Mouse (Mus musculus): ENCODE measurements at regions not wholly inside any gene's neighbourhood (a gene's known extent, or its start where the extent isn't known, plus 50 kb on each side); places are given as distances from the start of the nearest gene placed in this dataset.
A peak's percentile ranks its signal among the peaks of the same experiment; 100 is the strongest.
"Not testable (repeated sequence)": the region's sequence is repeated elsewhere in the genome, so short reads cannot be mapped to it uniquely, and the experiment has no call there.

DNA sequence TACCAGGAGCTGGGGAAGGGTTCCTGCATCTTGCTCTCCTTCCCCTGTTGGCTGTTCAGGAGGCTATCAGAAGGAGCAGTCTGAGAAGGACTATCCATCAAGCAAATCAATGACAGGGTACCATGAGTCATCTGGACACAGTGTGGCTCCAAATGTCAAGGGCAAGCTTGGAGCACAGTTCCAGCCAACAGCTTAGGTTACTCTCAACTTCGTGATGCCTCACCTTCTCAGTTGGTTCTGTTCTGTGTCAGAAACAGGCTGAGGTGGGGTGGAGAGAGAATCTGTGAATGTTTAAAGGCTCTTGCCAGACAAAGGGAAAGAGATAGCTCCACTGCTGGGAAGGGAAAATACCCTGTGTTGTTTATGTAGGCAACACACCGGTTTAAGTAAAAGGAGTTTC is 141.9 kb downstream of the Ube2e3 start:
- Histone ChIP-seq H3K4me2 (replicated peaks) (no peak overlapping the region), H3K36me3 (replicated peaks; ENCODE audit: control insufficient read depth, insufficient read depth) (no peaks in the 10 kb centered on the region), H3K27ac (no peak overlapping the region), H3K4me1 (replicated peaks; ENCODE audit: control insufficient read depth, insufficient read depth, low read length) (no peaks in the 10 kb centered on the region), H3K4me3 (replicated peaks; ENCODE audit: low read length) (no peak overlapping the region), H3K27me3 (ENCODE audit: control insufficient read depth, insufficient read depth, low read length) (no peaks in the 10 kb centered on the region), H3K9me3 (ENCODE audit: control insufficient read depth, low read length) (no peaks in the 10 kb centered on the region), H3K9ac (no peak overlapping the region)
- ATAC-seq (ENCODE audit: low FRiP score), result no peak
- WGBS, result 65% methylated on average over 2 of the region's 2 CpGs
- DNase-seq (ENCODE audit: low spot score), result no peak

DNA sequence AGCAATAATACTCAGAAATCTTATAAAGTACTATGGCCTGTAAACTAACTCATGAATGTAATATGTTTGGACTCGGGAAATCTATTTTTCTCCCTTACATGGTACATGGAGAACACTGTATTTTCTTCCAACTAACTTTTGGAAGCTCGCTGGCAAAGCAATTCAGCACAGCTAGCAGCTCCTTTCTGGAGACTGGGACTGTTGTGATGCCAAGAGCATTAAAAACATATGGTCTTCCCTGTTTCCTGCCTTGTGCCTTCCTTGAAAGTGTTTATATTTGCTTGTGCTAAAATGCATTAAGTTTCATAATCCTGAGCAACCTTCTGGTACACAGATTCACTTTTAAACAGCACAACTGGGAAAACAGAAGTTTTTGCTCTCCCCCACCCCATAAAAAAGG is 142.3 kb downstream of the Ube2e3 start:
- DNase-seq (ENCODE audit: low spot score) (no peak), ATAC-seq (ENCODE audit: low FRiP score) (no peak)
- Histone ChIP-seq H3K36me3 (replicated peaks; ENCODE audit: control insufficient read depth, insufficient read depth) (no peaks in the 10 kb centered on the region), H3K27me3 (ENCODE audit: control insufficient read depth, insufficient read depth, low read length) (no peaks in the 10 kb centered on the region), H3K4me3 (replicated peaks; ENCODE audit: low read length) (no peak overlapping the region), H3K9me3 (ENCODE audit: control insufficient read depth, low read length) (no peaks in the 10 kb centered on the region), H3K4me1 (replicated peaks; ENCODE audit: control insufficient read depth, insufficient read depth, low read length) (no peaks in the 10 kb centered on the region), H3K4me2 (replicated peaks) (no peak overlapping the region), H3K9ac (no peak overlapping the region), H3K27ac (no peak overlapping the region)
- WGBS, result 86% methylated on average over 2 of the region's 2 CpGs

DNA sequence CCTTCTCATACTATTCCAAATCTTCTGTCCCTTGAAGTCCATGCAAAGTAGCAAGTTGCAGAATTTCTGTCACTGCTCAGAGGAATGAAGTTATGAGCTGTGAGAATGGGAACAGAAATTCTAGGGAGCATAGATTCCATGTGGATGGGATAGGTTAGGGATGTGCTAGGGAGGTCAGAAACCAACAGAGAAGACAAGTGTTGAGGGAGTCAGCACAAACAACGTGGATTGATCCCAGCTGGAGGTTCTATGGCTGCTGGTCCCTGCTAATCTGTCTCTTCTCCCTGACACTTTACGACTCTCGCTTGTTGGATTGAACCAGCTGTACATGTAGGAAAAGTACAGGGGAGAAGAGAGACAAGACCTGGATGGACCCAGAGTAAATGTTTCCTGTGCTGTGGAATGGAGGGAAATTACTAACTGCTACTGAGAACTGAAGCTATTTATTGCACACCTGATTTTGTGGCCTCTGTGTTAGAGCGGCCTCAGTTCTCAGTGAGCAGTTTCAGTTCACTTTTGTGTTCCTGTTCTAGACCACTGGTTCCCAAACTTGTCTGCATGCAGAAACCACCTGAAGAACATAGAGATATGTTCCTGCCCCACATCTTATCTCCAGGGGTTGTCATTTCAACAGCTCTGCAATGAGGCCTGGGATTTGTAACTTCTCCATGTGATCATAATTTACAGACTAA is 151.0 kb downstream of the Ube2e3 start:
- Histone ChIP-seq H3K9ac (no peak overlapping the region), H3K4me1 (replicated peaks; ENCODE audit: control insufficient read depth, insufficient read depth, low read length) (no peaks in the 10 kb centered on the region), H3K4me2 (replicated peaks) (no peak overlapping the region), H3K4me3 (replicated peaks; ENCODE audit: low read length) (no peak overlapping the region), H3K27ac (no peak overlapping the region), H3K9me3 (ENCODE audit: control insufficient read depth, low read length) (no peaks in the 10 kb centered on the region), H3K36me3 (replicated peaks; ENCODE audit: control insufficient read depth, insufficient read depth) (no peaks in the 10 kb centered on the region), H3K27me3 (ENCODE audit: control insufficient read depth, insufficient read depth, low read length) (no peaks in the 10 kb centered on the region)
- 80% methylated on average over 4 of the region's 4 CpGs for WGBS
- no peak for ATAC-seq (ENCODE audit: low FRiP score)
- DNase-seq (ENCODE audit: low spot score), result no peak

DNA sequence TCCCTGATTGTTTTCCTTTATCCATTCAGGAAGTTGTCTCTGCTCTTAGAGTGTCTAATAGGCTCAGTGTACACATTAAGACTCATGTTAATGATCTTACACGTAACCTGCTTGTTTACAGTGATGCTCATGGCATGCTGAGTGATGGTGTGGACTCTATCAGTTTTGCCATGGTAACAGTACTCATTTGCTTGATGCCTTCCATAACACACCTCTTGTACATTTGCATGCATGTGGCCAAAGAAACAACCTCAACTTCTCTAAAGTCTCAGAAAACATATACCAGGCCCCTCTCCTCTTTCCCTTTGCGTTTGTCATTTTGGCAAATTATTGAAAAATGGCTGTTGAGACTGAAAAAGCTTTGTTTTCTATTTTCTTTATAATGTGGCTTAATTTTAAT is 155.0 kb downstream of the Ube2e3 start:
- Histone ChIP-seq H3K4me3 (replicated peaks; ENCODE audit: low read length) (no peak overlapping the region), H3K36me3 (replicated peaks; ENCODE audit: control insufficient read depth, insufficient read depth) (no peaks in the 10 kb centered on the region), H3K9ac (no peak overlapping the region), H3K4me1 (replicated peaks; ENCODE audit: control insufficient read depth, insufficient read depth, low read length) (no peaks in the 10 kb centered on the region), H3K27ac (no peak overlapping the region), H3K9me3 (ENCODE audit: control insufficient read depth, low read length) (no peaks in the 10 kb centered on the region), H3K27me3 (ENCODE audit: control insufficient read depth, insufficient read depth, low read length) (no peaks in the 10 kb centered on the region), H3K4me2 (replicated peaks) (no peak overlapping the region)
- WGBS, result 82% methylated on average over 2 of the region's 2 CpGs
- ATAC-seq (ENCODE audit: low FRiP score) (no peak), DNase-seq (ENCODE audit: low spot score) (no peak)

DNA sequence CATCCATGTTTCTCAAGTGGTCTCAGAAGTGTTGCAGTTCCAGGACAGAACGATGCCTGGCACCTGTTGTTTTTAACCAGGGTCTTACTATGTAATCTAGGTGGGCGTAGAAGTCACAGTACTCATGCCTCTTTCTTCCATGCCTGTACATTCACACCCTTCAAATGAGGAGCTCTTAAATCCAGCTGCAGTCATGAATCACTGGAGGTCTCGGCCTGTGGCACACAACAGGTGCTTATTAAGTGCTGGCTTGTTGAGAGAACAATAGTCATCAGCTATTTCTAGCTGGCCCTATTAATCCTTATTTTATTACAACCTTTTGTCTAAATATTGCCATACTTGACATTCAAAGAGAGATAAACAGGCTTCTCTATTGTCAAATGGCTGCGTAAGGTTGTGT is 157.8 kb downstream of the Ube2e3 start:
- H3K4me2 ChIP-seq (replicated peaks), result no peak overlapping the region
- WGBS, result 89% methylated on average over 4 of the region's 4 CpGs
- no peaks in the 10 kb centered on the region for H3K4me1 ChIP-seq (replicated peaks; ENCODE audit: control insufficient read depth, insufficient read depth, low read length)
- no peaks in the 10 kb centered on the region for H3K36me3 ChIP-seq (replicated peaks; ENCODE audit: control insufficient read depth, insufficient read depth)
- H3K4me3 ChIP-seq (replicated peaks; ENCODE audit: low read length), result no peak overlapping the region
- no peaks in the 10 kb centered on the region for H3K27me3 ChIP-seq (ENCODE audit: control insufficient read depth, insufficient read depth, low read length)
- ATAC-seq (ENCODE audit: low FRiP score) (no peak), DNase-seq (ENCODE audit: low spot score) (no peak)
- no peak overlapping the region for H3K27ac ChIP-seq
- H3K9ac ChIP-seq, result no peak overlapping the region
- no peaks in the 10 kb centered on the region for H3K9me3 ChIP-seq (ENCODE audit: control insufficient read depth, low read length)

DNA sequence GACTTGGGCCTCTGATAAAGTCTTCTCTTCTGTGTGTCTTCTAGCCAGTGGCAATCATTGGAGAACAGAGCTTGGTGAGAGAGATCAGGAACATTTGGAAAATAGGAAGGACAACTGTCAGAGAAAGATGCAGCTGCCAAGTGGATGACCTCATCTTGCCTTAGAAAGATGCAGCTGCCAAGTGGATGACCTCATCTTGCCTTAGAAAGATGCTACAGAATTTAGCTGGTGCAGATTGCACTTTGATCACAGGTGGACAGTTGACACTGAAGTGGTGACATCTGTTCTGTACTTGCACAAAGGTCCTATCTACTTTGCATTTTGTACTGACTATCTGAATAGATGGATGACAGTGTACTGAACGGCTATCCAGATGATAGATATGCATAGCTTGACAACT is 163.1 kb downstream of the Ube2e3 start:
- H3K9ac ChIP-seq, result no peak overlapping the region
- DNase-seq (ENCODE audit: low spot score), result no peak
- 47% methylated on average over 1 of the region's 1 CpGs for WGBS

DNA sequence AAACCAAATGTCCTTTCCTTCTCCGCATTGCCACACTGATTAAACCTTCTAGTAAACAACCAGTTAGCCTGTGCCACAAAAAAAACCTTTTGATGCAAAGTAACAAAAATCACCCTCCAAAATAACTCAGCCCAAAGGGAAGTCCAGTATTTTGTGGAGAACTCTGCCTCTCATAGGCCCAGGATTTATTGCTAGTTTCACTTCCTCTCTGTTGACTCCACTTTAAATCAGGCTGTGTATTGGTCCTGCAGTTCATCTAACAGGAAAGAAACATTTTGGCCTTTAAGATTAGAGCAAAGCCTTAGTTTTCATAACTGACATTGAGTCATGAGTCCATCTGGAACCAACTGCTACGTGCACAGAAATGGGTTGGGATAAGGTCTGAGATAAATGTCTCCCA is 168.4 kb downstream of the Ube2e3 start:
- 84% methylated on average over 2 of the region's 2 CpGs for WGBS
- DNase-seq (ENCODE audit: low spot score) (no peak), ATAC-seq (ENCODE audit: low FRiP score) (no peak)
- no peaks in the 10 kb centered on the region for H3K27me3 ChIP-seq (ENCODE audit: control insufficient read depth, insufficient read depth, low read length)
- H3K9ac ChIP-seq, result no peak overlapping the region
- H3K27ac ChIP-seq, result no peak overlapping the region
- no peak overlapping the region for H3K4me3 ChIP-seq (replicated peaks; ENCODE audit: low read length)
- H3K4me1 ChIP-seq (replicated peaks; ENCODE audit: control insufficient read depth, insufficient read depth, low read length), result no peaks in the 10 kb centered on the region
- no peaks in the 10 kb centered on the region for H3K36me3 ChIP-seq (replicated peaks; ENCODE audit: control insufficient read depth, insufficient read depth)
- H3K4me2 ChIP-seq (replicated peaks), result no peak overlapping the region
- H3K9me3 ChIP-seq (ENCODE audit: control insufficient read depth, low read length), result no peaks in the 10 kb centered on the region

More for the DNA sequence above, 163.1 kb downstream of the Ube2e3 start:
- Histone ChIP-seq H3K4me2 (replicated peaks) (no peak overlapping the region), H3K36me3 (replicated peaks; ENCODE audit: control insufficient read depth, insufficient read depth) (no peaks in the 10 kb centered on the region), H3K27me3 (ENCODE audit: control insufficient read depth, insufficient read depth, low read length) (no peaks in the 10 kb centered on the region), H3K27ac (no peak overlapping the region), H3K9me3 (ENCODE audit: control insufficient read depth, low read length) (no peaks in the 10 kb centered on the region), H3K4me1 (replicated peaks; ENCODE audit: control insufficient read depth, insufficient read depth, low read length) (no peaks in the 10 kb centered on the region), H3K4me3 (replicated peaks; ENCODE audit: low read length) (no peak overlapping the region)
- ATAC-seq (ENCODE audit: low FRiP score), result no peak

DNA sequence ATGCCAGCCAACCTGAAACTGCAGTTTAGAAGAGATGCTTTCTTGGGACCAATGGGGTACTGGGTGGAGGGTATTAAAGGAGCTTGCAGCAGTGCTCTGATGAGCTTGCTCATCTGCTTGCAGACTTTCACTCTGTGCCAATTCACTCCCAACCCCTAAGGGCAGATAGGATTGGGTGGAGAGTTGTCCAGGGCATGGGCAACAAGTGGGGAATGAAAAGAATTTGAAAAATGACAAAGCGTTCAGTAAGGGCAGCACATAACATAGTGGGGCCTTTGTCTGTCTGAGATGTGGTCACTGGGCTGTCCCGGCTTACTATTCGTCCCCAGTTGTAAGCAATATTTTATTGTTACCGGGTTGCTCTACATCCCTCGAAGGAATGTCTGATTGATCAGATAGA is 170.7 kb downstream of the Ube2e3 start:
- no peaks in the 10 kb centered on the region for H3K9me3 ChIP-seq (ENCODE audit: control insufficient read depth, low read length)
- no peaks in the 10 kb centered on the region for H3K27me3 ChIP-seq (ENCODE audit: control insufficient read depth, insufficient read depth, low read length)
- peak; percentile 6; the same call in 1 of the 2 replicates for ATAC-seq (ENCODE audit: low FRiP score)

DNA sequence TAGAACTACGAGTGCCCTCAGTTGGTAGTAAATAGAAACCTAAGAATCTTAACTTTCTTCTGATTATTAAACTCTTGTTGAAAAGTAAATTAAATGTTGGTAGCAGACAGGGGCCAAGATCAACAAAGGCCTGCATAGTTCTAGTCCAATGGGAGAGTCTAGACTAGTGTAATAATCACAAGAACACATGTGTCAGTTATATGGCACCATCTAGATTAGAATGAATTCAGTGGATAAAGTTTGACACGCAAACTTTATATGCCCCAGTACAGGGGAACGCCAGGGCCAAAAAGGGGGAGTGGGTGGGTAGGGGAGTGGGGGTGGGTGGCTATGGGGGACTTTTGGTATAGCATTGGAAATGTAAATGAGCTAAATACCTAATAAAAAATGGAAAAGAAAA is 176.9 kb downstream of the Ube2e3 start:
- H3K27me3 ChIP-seq (ENCODE audit: control insufficient read depth, insufficient read depth, low read length); H3K36me3 ChIP-seq (replicated peaks; ENCODE audit: control insufficient read depth, insufficient read depth); H3K4me1 ChIP-seq (replicated peaks; ENCODE audit: control insufficient read depth, insufficient read depth, low read length); ATAC-seq (ENCODE audit: low FRiP score); H3K9ac ChIP-seq; H3K4me3 ChIP-seq (replicated peaks; ENCODE audit: low read length); DNase-seq (ENCODE audit: low spot score); H3K27ac ChIP-seq; H3K4me2 ChIP-seq (replicated peaks); H3K9me3 ChIP-seq (ENCODE audit: control insufficient read depth, low read length): not testable (repeated sequence)
- 92% methylated on average over 3 of the region's 3 CpGs for WGBS

More for the DNA sequence above, 170.7 kb downstream of the Ube2e3 start:
- H3K27ac ChIP-seq, result no peak overlapping the region
- H3K9ac ChIP-seq, result no peak overlapping the region
- no peak overlapping the region for H3K4me3 ChIP-seq (replicated peaks; ENCODE audit: low read length)
- H3K36me3 ChIP-seq (replicated peaks; ENCODE audit: control insufficient read depth, insufficient read depth), result no peaks in the 10 kb centered on the region
- no peaks in the 10 kb centered on the region for H3K4me1 ChIP-seq (replicated peaks; ENCODE audit: control insufficient read depth, insufficient read depth, low read length)
- DNase-seq (ENCODE audit: low spot score), result no peak
- WGBS, result 19% methylated on average over 5 of the region's 5 CpGs
- H3K4me2 ChIP-seq (replicated peaks), result no peak overlapping the region

DNA sequence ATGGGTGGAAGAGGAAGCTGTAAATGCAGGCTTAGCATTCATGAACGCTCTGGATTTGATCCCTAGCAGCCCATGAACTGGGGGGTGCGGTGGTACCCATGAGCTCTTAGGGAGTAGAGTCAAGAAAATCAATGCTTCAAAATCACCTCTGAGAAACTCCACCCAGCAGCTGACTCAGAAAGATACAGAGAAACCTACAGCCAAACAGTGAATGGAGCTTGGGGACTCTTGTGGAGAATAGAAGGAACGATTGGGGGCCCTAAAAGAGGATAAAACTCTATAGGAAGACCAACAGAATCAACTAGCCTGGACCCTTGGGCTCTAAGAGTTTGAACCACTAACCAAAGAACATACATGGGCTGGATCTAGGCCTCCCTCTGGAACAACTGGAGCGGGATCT is 177.6 kb downstream of the Ube2e3 start:
- peaks cover 3% of the 10 kb centered on the region; the same call in 1 of the 2 replicates for H3K4me1 ChIP-seq (replicated peaks; ENCODE audit: control insufficient read depth, insufficient read depth, low read length)
- 81% methylated on average over 4 of the region's 4 CpGs for WGBS
- no peaks in the 10 kb centered on the region for H3K9me3 ChIP-seq (ENCODE audit: control insufficient read depth, low read length)
- ATAC-seq (ENCODE audit: low FRiP score), result no peak
- no peak overlapping the region for H3K9ac ChIP-seq
- H3K27me3 ChIP-seq (ENCODE audit: control insufficient read depth, insufficient read depth, low read length), result no peaks in the 10 kb centered on the region
- no peak overlapping the region for H3K4me2 ChIP-seq (replicated peaks)
- no peak overlapping the region for H3K4me3 ChIP-seq (replicated peaks; ENCODE audit: low read length)
- no peak overlapping the region for H3K27ac ChIP-seq
- DNase-seq (ENCODE audit: low spot score), result no peak
- H3K36me3 ChIP-seq (replicated peaks; ENCODE audit: control insufficient read depth, insufficient read depth), result no peaks in the 10 kb centered on the region
